Mouse (Mus musculus) hindbrain, embryonic 13.5 days (tissue): ENCODE results near the gene Mthfs. TPM values are rescaled to one million over a fixed set of nuclear protein-coding genes. Genes with fewer than 3 reads are reported as not detected.
A peak's percentile ranks its signal among the peaks of the same experiment; 100 is the strongest.
"Not testable (repeated sequence)": the region's sequence is repeated elsewhere in the genome, so short reads cannot be mapped to it uniquely, and the experiment has no call there.

ENCODE experiments used
- ATAC-seq: fragments of 200-750 bp; cut with Nextera tagmentation; 2 replicates; pipeline ENCODE4 v1.8.0; 2017; ENCODE audit warnings: moderate TSS enrichment; ENCODE audit not compliant: low FRiP score
- H3K27ac ChIP-seq: fragments of 300-500 bp; sonication (generic); 2 replicates; pipeline ENCODE4 v1.5.1; 2015; ENCODE audit warnings: inconsistent platforms, mild to moderate bottlenecking, moderate library complexity
- H3K27me3 ChIP-seq: fragments of 300-500 bp; sonication (generic); 2 replicates; pipeline ENCODE4 v1.6.1; 2015; ENCODE audit warnings: mild to moderate bottlenecking, inconsistent platforms
- H3K36me3 ChIP-seq: fragments of 300-500 bp; sonication (generic); 2 replicates; pipeline ENCODE4 v1.6.1; 2015; ENCODE audit warnings: mild to moderate bottlenecking, inconsistent platforms
- H3K4me1 ChIP-seq: fragments of 300-500 bp; sonication (generic); replicated peaks from 2 replicates; pipeline ENCODE4 v1.6.1; 2015; ENCODE audit warnings: inconsistent platforms
- H3K4me2 ChIP-seq: fragments of 300-500 bp; sonication (generic); 2 replicates; pipeline ENCODE4 v1.6.1; 2015; ENCODE audit warnings: inconsistent platforms, mild to moderate bottlenecking, moderate library complexity
- H3K4me3 ChIP-seq: fragments of 300-500 bp; sonication (generic); 2 replicates; pipeline ENCODE4 v1.5.1; 2015; ENCODE audit warnings: mild to moderate bottlenecking, inconsistent platforms
- H3K9ac ChIP-seq: fragments of 300-500 bp; sonication (generic); 2 replicates; pipeline ENCODE4 v1.6.1; 2015; ENCODE audit warnings: mild to moderate bottlenecking, inconsistent platforms
- H3K9me3 ChIP-seq: fragments of 300-500 bp; sonication (generic); 2 replicates; pipeline ENCODE4 v1.6.1; 2016; ENCODE audit warnings: inconsistent platforms
- WGBS: fragments of 180-500 bp; shearing (Covaris S2); methylation state at CpG from one replicate; pipeline ENCODE4 v1.1.7; 2015; 5-methylcytosine and 5-hydroxymethylcytosine counted together
- polyA plus RNA-seq: library from polyadenylated mRNA; unstranded; fragments of >200 nt; fragmentation: Nextera tagmentation; extraction: Ambion mirVana; gene quantifications from 2 replicates; pipeline ENCODE4 v1.2.1, GENCODE M21; 2015

Gene Mthfs
- polyA plus RNA-seq, result 14.9 and 15.2 TPM in 2 replicates

- not testable (repeated sequence) for H3K27me3 ChIP-seq, H3K9me3 ChIP-seq, H3K4me1 ChIP-seq, H3K36me3 ChIP-seq
- Histone ChIP-seq H3K4me2 (peak within 1 kb of the TSS; percentile 51), H3K9ac (peak within 1 kb of the TSS; percentile 60; the same call in 1 of the 2 replicates), H3K4me3 (peak within 1 kb of the TSS; percentile 34), H3K27ac (peak within 1 kb of the TSS; percentile 85)
- ATAC-seq, result peak; percentile 77
- 27% methylated on average over 9 of the region's 12 CpGs for WGBS
These were observed at the start of gene Mthfs for GRCm38 (mm10) chr9:89210353-89211064. Gene Mthfs, plus strand, starts transcription at chr9:89210676.

GRCm38 (mm10) chr9:89172539-89172938, 37.9 kb upstream of the Mthfs start:
- not testable (repeated sequence) for H3K4me2 ChIP-seq, H3K9me3 ChIP-seq, H3K27me3 ChIP-seq, H3K9ac ChIP-seq, H3K4me1 ChIP-seq, H3K27ac ChIP-seq, H3K4me3 ChIP-seq, ATAC-seq, H3K36me3 ChIP-seq

DNA sequence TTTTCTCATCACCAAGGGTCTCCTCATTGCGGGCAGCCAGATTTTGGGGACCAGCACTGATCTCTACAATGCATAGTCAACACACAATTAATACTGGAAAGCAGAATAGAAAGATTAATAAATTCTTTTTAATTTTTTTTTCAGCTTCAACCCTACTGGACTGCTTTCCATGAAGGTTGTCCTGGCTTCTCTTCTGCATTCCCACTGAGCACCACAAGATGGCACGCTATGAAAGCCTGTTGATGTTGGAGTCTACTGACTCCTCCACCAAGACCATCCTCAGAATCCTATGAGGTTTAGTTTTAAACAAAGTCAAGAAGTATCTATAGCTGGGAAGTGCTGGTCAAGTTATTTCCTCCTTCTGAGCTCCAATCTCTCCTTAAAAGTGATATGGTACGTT, 31.6 kb upstream of the Mthfs start:
- ATAC-seq, H3K4me1 ChIP-seq, H3K27me3 ChIP-seq, H3K4me2 ChIP-seq, H3K27ac ChIP-seq, H3K4me3 ChIP-seq, H3K9ac ChIP-seq, H3K9me3 ChIP-seq, H3K36me3 ChIP-seq: not testable (repeated sequence)
- WGBS, result 35% methylated on average over 2 of the region's 3 CpGs

GRCm38 (mm10) chr9:89179469-89179868, 31.0 kb upstream of the Mthfs start:
- WGBS, result 88% methylated on average over 4 of the region's 4 CpGs
- H3K4me2 ChIP-seq, result not testable (repeated sequence)

GRCm38 (mm10) chr9:89187006-89187405, 23.5 kb upstream of the Mthfs start:
- not testable (repeated sequence) for H3K9ac ChIP-seq, H3K9me3 ChIP-seq, H3K4me1 ChIP-seq, H3K36me3 ChIP-seq, H3K4me2 ChIP-seq, H3K4me3 ChIP-seq, ATAC-seq, H3K27ac ChIP-seq, H3K27me3 ChIP-seq
- WGBS, result 80% methylated on average over 15 of the region's 15 CpGs

More at GRCm38 (mm10) chr9:89179469-89179868, 31.0 kb upstream of the Mthfs start:
- not testable (repeated sequence) for H3K27ac ChIP-seq, H3K9me3 ChIP-seq, ATAC-seq, H3K36me3 ChIP-seq, H3K27me3 ChIP-seq, H3K4me3 ChIP-seq, H3K9ac ChIP-seq, H3K4me1 ChIP-seq

- not testable (repeated sequence) for H3K27ac ChIP-seq, H3K9ac ChIP-seq, H3K4me2 ChIP-seq, H3K9me3 ChIP-seq, H3K4me3 ChIP-seq, H3K36me3 ChIP-seq, H3K27me3 ChIP-seq, ATAC-seq, H3K4me1 ChIP-seq
These were observed 15.0 kb upstream of the Mthfs start for GRCm38 (mm10) chr9:89195483-89195882.

DNA sequence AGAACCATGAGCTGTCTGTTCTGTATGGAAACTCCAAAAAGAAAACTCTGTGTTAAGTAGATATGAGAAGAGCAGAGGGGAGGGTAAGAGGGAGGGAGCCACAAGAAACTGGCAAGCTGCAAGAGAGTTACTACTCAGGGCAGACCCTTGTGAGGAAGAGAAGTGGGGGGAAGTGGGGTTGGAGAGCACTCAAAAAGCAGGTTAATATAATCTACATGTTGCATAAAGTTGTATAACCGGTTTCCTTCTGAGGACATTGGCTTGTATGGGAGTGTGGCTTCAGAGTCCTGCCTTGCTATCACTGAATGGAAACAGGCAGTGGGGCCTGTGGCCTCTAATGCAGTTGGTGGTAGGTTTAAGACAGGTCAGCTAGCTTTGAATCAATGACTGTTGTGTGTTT, 13.0 kb upstream of the Mthfs start:
- not testable (repeated sequence) for H3K36me3 ChIP-seq, H3K27me3 ChIP-seq, H3K4me2 ChIP-seq, H3K27ac ChIP-seq, H3K4me3 ChIP-seq, H3K4me1 ChIP-seq, ATAC-seq, H3K9ac ChIP-seq, H3K9me3 ChIP-seq
- WGBS, result 69% methylated on average over 1 of the region's 1 CpGs

DNA sequence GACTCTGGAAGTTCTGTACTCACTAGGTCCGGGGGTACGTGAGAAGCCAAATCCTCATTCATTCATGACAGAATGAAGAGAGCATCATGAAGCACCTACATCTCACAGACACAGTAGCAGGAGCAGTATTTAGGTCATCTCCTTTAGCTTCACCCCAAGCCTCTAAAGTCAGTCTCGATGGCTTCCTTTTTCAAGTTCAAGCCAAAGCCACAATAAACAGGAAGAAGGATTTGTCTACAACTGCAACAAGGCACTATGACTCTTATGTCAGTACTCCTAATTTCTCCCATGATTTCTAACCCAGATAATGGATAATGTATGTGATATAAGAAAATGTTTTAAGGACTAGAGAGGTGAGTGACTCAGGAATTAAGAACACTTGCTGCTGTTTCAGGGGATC, 12.1 kb upstream of the Mthfs start:
- WGBS, result 92% methylated on average over 3 of the region's 3 CpGs
- not testable (repeated sequence) for H3K9me3 ChIP-seq, H3K27me3 ChIP-seq, H3K36me3 ChIP-seq, H3K9ac ChIP-seq, ATAC-seq, H3K27ac ChIP-seq, H3K4me2 ChIP-seq, H3K4me3 ChIP-seq, H3K4me1 ChIP-seq

GRCm38 (mm10) chr9:89198969-89199416, 11.5 kb upstream of the Mthfs start, which contains the start of the genes Bcl2a1b and Gm29094:
Gene Bcl2a1b, plus strand, starts transcription at chr9:89199209.
Gene Gm29094, plus strand, starts transcription at chr9:89199379.
- H3K4me2 ChIP-seq, H3K27me3 ChIP-seq: not testable (repeated sequence)
- 95% methylated on average over 5 of the region's 5 CpGs for WGBS

DNA sequence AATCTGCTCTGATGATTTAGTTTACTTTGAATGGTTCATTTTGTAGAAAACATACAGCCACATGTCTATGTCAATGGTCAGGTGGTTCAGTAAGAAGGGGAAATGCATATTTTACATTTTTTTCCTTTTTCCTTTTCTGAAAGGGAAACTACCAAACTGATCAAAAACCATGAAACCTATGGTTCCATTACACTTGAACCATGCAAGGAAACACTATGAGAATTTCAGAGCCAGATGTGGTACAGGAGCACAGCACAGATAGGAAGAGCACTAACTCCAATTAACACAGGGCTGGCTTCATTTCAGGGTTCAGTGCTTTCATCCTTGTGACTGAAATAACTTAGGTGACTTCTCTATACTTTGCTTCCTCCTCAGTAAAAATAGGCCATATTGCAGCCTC, 8.2 kb upstream of the Mthfs start:
- H3K4me2 ChIP-seq, ATAC-seq, H3K9me3 ChIP-seq, H3K4me3 ChIP-seq, H3K9ac ChIP-seq, H3K4me1 ChIP-seq, H3K27me3 ChIP-seq, H3K27ac ChIP-seq, H3K36me3 ChIP-seq: not testable (repeated sequence)

More at GRCm38 (mm10) chr9:89198969-89199416, 11.5 kb upstream of the Mthfs start, which contains the start of the genes Bcl2a1b and Gm29094:
- not testable (repeated sequence) for H3K27ac ChIP-seq, H3K9me3 ChIP-seq, ATAC-seq, H3K9ac ChIP-seq, H3K4me3 ChIP-seq, H3K4me1 ChIP-seq, H3K36me3 ChIP-seq

DNA sequence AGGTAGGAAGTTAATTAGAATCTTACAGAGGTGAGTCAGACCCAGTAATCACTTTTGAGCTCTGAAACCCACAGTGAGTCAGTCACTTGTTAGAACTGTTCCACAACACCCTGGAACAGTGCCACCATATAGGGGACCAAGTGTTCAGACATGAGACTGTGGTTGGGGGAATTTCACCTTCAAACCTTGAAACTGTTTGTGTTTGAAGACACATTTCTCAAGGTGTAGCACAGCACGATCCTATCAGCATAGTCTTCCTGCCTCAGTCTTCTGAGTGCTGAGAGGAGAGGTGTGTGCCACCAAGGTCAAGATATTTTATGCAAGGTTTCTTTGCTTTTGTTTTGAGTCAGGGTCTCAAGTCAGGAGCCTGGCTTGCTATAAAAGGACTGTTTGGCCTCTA, 1.5 kb upstream of the Mthfs start:
- H3K4me2 ChIP-seq, H3K4me1 ChIP-seq, H3K9me3 ChIP-seq, H3K27ac ChIP-seq, H3K36me3 ChIP-seq, H3K4me3 ChIP-seq, ATAC-seq, H3K27me3 ChIP-seq, H3K9ac ChIP-seq: not testable (repeated sequence)
- WGBS, result 55% methylated on average over 1 of the region's 1 CpGs

DNA sequence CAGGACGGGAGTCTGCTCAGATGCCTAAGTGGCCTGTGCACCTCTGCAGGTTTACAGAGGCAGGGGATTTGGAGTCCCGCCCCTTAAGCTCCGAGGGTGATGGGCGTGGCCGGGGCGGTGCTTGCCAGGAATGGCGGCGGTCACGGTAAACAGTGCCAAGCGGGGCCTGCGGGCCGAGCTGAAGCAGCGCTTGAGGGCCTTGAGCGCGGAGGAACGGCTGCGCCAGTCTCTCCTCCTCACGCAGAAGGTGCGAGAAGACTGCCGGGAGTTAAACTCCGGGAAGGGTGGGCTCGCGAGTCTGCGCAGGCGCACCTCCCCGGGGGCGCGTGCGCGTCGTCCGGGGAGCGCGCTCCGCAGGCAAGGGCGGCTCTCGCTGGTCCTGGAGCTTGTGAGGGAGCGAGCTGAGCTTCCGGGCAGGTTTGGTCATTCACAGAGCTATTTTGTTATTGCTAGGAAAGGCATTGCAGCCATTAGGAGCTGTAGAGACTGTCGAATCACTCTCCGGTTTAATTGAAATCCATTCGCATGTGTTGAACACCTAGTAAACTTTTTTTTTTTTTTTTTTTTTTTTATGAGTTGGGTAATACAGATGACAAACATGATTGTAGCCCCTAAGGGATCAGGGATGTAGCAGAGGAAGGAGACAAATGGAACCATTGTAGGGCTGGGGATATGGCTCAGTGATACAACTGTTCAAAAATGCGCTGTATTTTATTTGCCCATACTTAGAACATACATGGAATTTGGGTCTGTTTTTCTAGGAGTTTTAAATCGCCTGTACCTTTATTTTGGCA, 786 bp downstream of the Mthfs start:
- peak overlapping the region; percentile 34 for H3K4me3 ChIP-seq
- ATAC-seq, result peak; percentile 97
- H3K9me3 ChIP-seq, H3K36me3 ChIP-seq, H3K27me3 ChIP-seq, H3K4me1 ChIP-seq: not testable (repeated sequence)
- peak overlapping the region; percentile 77 for H3K27ac ChIP-seq
- peak overlapping the region; percentile 35; the same call in 1 of the 2 replicates for H3K9ac ChIP-seq
- WGBS, result 5% methylated on average over 12 of the region's 44 CpGs
- peak overlapping the region; percentile 51 for H3K4me2 ChIP-seq

DNA sequence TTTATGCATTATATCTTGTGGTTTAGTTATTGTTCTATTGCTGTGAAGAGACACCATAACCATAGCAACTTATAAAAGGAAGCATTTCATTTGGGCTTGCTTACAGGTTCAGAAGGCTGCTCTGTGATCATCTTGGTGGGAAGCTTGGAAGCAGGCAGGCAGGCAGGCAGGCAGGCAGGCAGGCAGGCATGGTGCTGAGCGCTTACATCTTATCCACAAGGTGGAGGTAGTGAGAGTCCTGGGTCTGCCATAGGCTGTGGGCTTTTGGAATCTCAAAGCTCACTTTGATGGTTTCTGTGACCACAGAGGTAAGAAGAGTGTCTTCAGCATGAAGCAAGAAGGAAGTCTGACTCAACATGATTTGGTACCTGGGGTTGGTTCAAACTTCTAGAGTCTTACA, 2.0 kb downstream of the Mthfs start:
- H3K4me1 ChIP-seq, H3K9me3 ChIP-seq, H3K4me2 ChIP-seq, H3K36me3 ChIP-seq, H3K27ac ChIP-seq, H3K9ac ChIP-seq, H3K27me3 ChIP-seq, H3K4me3 ChIP-seq: not testable (repeated sequence)
- WGBS, result 31% methylated on average over 1 of the region's 1 CpGs
- ATAC-seq, result 0 out of 2 replicates have a peak, but pooled peaks have one; percentile 6
